Mouse (Mus musculus) myocyte (in vitro differentiated cells): ENCODE results near the gene Emcn. TPM values are rescaled to one million over a fixed set of nuclear protein-coding genes. Genes with fewer than 3 reads are reported as not detected.

Source experiments
- H3K27me3 ChIP-seq: one replicate; pipeline ENCODE4 v1.6.1; 2011; ENCODE audit not compliant: control insufficient read depth, insufficient read depth, insufficient read length
- H3K36me3 ChIP-seq: one replicate; pipeline ENCODE4 v1.6.1; 2011; ENCODE audit not compliant: control insufficient read depth, insufficient read depth
- H3K4me2 ChIP-seq: one replicate; pipeline ENCODE4 v1.6.1; 2011; ENCODE audit warnings: low read depth, control low read depth
- H3K4me3 ChIP-seq: one replicate; pipeline ENCODE4 v1.5.1; 2011; ENCODE audit warnings: mild to moderate bottlenecking, control low read depth, moderate library complexity
- H3K79me2 ChIP-seq: one replicate; pipeline ENCODE4 v1.6.1; 2011; ENCODE audit not compliant: control insufficient read depth, insufficient read depth
- H3ac ChIP-seq: one replicate; pipeline ENCODE4 v1.6.1; 2011; ENCODE audit not compliant: control insufficient read depth, insufficient read length
- CEBPB ChIP-seq: IDR thresholded peaks from 2 replicates; pipeline ENCODE4 v1.6.1; 2011; ENCODE audit warnings: mild to moderate bottlenecking, moderate library complexity; ENCODE audit not compliant: poor library complexity, insufficient read depth, severe bottlenecking
- E2F4 ChIP-seq: IDR thresholded peaks from one replicate; pipeline ENCODE4 v1.6.1; 2011; ENCODE audit warnings: mild to moderate bottlenecking, control low read depth, moderate library complexity; ENCODE audit not compliant: insufficient read depth
- MAX ChIP-seq: IDR thresholded peaks from one replicate; pipeline ENCODE4 v1.6.1; 2011; ENCODE audit warnings: low read depth, mild to moderate bottlenecking, control low read depth
- MYOD1 ChIP-seq, 3 experiments: IDR thresholded peaks; one replicate each; pipeline ENCODE4 v1.6.1; 2011; ENCODE audit warnings: control low read depth in 2 of 3, low read depth in 2 of 3, mild to moderate bottlenecking in 2 of 3, moderate library complexity in 1 of 3; ENCODE audit not compliant: insufficient read length in 2 of 3, control insufficient read depth in 1 of 3
- MYOG ChIP-seq, 3 experiments: IDR thresholded peaks; one replicate each; pipeline ENCODE4 v1.6.1; 2011; ENCODE audit warnings: control low read depth in 2 of 3, low read depth in 2 of 3, mild to moderate bottlenecking in 2 of 3; ENCODE audit not compliant: insufficient read length in 2 of 3, control insufficient read depth in 1 of 3, insufficient read depth in 1 of 3
- POLR2A ChIP-seq: IDR thresholded peaks from one replicate; pipeline ENCODE4 v1.6.1; 2011; ENCODE audit warnings: low read depth, mild to moderate bottlenecking, control low read depth, moderate library complexity; ENCODE audit not compliant: insufficient read length
- POLR2AphosphoS2 ChIP-seq: IDR thresholded peaks from one replicate; pipeline ENCODE4 v1.6.1; 2011; ENCODE audit warnings: low read depth, control low read depth; ENCODE audit not compliant: insufficient read length
- REST ChIP-seq: IDR thresholded peaks from one replicate; pipeline ENCODE4 v1.6.1; 2011; ENCODE audit warnings: mild to moderate bottlenecking, control low read depth, moderate library complexity; ENCODE audit not compliant: insufficient read depth, insufficient read length
- SRF ChIP-seq: IDR thresholded peaks from one replicate; pipeline ENCODE4 v1.6.1; 2011; ENCODE audit warnings: low read depth; ENCODE audit not compliant: control insufficient read depth, insufficient read length
- TCF12 ChIP-seq: IDR thresholded peaks from one replicate; pipeline ENCODE4 v1.6.1; 2011; ENCODE audit warnings: mild to moderate bottlenecking, control low read depth; ENCODE audit not compliant: poor library complexity, insufficient read depth, severe bottlenecking
- TCF3 ChIP-seq: IDR thresholded peaks from one replicate; pipeline ENCODE4 v1.6.1; 2011; ENCODE audit warnings: low read depth, control low read depth; ENCODE audit not compliant: insufficient read length
- USF1 ChIP-seq: IDR thresholded peaks from one replicate; pipeline ENCODE4 v1.6.1; 2011; ENCODE audit warnings: low read depth, mild to moderate bottlenecking, control low read depth, moderate library complexity
- polyA plus RNA-seq: library from polyadenylated mRNA; unstranded; fragments of >200 nt; fragmentation: generic; extraction: Trizol; gene quantifications from one replicate; pipeline ENCODE4 v1.2.1, GENCODE M21; 2012; ENCODE audit warnings: missing spikeins

Emcn gene
- polyA plus RNA-seq, 1 experiment, result not detected

GRCm38 (mm10) chr3:137319950-137320349 lies 20.9 kb upstream of the Emcn start:
- no peak overlapping the region for H3K4me2 ChIP-seq
- H3K36me3 ChIP-seq, result no peaks in the 10 kb centered on the region
- no peaks in the 10 kb centered on the region for H3K27me3 ChIP-seq
- no peak overlapping the region for H3ac ChIP-seq
- TF ChIP-seq MYOD1 (IDR thresholded peaks at IDR 0.05; ENCODE audit: control insufficient read depth in 1 of 3, insufficient read length in 2 of 3, low read depth in 2 of 3), result no peak
- no peak for TF ChIP-seq E2F4
- TF ChIP-seq CEBPB, result no peak
- no peak for TF ChIP-seq REST
- TF ChIP-seq MAX, result no peak
- TF ChIP-seq POLR2AphosphoS2, result no peak
- TF ChIP-seq TCF3, result no peak
- no peak for TF ChIP-seq SRF
- no peak for TF ChIP-seq TCF12
- TF ChIP-seq POLR2A, result no peak
- no peak for TF ChIP-seq MYOG (IDR thresholded peaks at IDR 0.05; ENCODE audit: control insufficient read depth in 1 of 3, insufficient read depth in 1 of 3, insufficient read length in 2 of 3, low read depth in 2 of 3)
- TF ChIP-seq USF1, result no peak
- H3K4me3 ChIP-seq, result no peak overlapping the region
- no peaks in the 10 kb centered on the region for H3K79me2 ChIP-seq

DNA sequence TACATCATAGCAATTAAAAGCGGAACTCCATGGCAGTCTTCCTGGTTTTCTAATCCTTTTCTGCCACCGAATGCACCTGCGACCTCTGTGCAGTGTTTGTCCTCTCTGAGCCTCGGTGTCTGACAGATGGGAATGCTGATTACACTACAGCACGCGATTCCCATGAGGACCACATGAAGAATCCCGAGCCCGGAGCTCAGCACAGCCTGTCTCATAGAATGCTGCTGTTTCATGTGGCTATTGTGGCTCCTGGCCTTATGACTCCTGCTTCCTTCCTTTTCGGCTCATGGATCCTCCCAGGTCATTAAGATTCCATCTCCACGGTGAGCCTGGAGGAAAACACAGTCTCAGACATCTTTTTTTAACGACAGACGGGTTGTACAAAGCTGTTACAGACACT lies 18.6 kb upstream of the Emcn start:
- no peak overlapping the region for H3K4me3 ChIP-seq
- no peaks in the 10 kb centered on the region for H3K79me2 ChIP-seq
- no peak overlapping the region for H3ac ChIP-seq
- TF ChIP-seq SRF (no peak), POLR2AphosphoS2 (no peak), MYOG (IDR thresholded peaks at IDR 0.05; ENCODE audit: control insufficient read depth in 1 of 3, insufficient read depth in 1 of 3, insufficient read length in 2 of 3, low read depth in 2 of 3) (no peak), MAX (no peak), POLR2A (no peak), MYOD1 (IDR thresholded peaks at IDR 0.05; ENCODE audit: control insufficient read depth in 1 of 3, insufficient read length in 2 of 3, low read depth in 2 of 3) (no peak), USF1 (no peak), CEBPB (no peak), E2F4 (no peak), TCF12 (no peak), TCF3 (no peak), REST (no peak)
- no peaks in the 10 kb centered on the region for H3K27me3 ChIP-seq
- H3K36me3 ChIP-seq, result no peaks in the 10 kb centered on the region
- H3K4me2 ChIP-seq, result no peak overlapping the region

DNA sequence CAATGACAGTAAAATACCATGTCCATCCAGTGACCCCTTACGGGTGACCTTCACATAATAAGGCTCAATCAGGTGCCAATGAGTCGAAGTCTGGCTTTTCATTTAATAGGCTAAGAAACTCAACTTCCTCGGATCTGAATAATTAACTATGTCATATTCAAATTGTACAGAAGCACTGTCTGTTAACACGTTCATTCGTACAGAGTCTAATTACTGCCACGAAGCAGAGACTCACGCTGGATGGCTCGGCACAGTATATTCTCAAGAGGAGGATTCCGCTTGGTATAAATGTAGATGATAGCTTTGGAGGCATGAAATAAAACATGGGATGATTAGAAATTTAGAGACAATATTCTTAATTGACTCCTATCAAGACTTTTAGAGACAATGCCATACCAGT lies 11.0 kb upstream of the Emcn start:
- no peak overlapping the region for H3K4me2 ChIP-seq
- no peaks in the 10 kb centered on the region for H3K27me3 ChIP-seq
- no peak overlapping the region for H3ac ChIP-seq
- H3K4me3 ChIP-seq, result no peak overlapping the region
- H3K36me3 ChIP-seq, result no peaks in the 10 kb centered on the region
- TF ChIP-seq SRF (no peak), POLR2A (no peak), USF1 (no peak), MYOD1 (IDR thresholded peaks at IDR 0.05; ENCODE audit: control insufficient read depth in 1 of 3, insufficient read length in 2 of 3, low read depth in 2 of 3) (no peak)
- H3K79me2 ChIP-seq, result no peaks in the 10 kb centered on the region

GRCm38 (mm10) chr3:137330950-137331349 lies 9.9 kb upstream of the Emcn start:
- H3K4me2 ChIP-seq, result no peak overlapping the region
- H3K79me2 ChIP-seq, result no peaks in the 10 kb centered on the region
- H3ac ChIP-seq, result no peak overlapping the region
- no peaks in the 10 kb centered on the region for H3K27me3 ChIP-seq
- no peak for TF ChIP-seq POLR2A
- no peaks in the 10 kb centered on the region for H3K36me3 ChIP-seq
- H3K4me3 ChIP-seq, result no peak overlapping the region

DNA sequence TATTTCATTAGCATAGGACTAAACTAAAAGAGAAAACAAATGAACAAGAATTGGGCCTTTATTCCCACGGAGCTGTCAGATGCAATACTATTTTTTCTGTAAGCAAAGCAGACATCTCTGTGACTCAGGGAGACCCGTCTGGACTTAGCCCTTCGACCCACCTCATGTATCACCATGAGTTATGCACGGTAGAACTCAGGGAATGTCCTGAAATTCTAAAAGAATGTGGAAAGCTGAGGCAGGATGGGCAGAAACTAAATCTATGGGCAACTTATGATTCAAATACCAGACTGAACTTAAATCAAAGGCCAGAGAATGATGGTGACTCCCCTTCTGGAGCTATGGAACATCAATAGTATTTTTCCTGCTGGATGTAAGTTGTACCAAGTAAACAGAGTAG lies 8.3 kb upstream of the Emcn start:
- Histone ChIP-seq H3K4me2 (no peak overlapping the region), H3ac (no peak overlapping the region), H3K4me3 (no peak overlapping the region), H3K36me3 (no peaks in the 10 kb centered on the region), H3K79me2 (no peaks in the 10 kb centered on the region), H3K27me3 (no peaks in the 10 kb centered on the region)
- TF ChIP-seq REST, result no peak
- no peak for TF ChIP-seq POLR2A
- TF ChIP-seq TCF12, result no peak
- TF ChIP-seq MYOD1 (IDR thresholded peaks at IDR 0.05; ENCODE audit: control insufficient read depth in 1 of 3, insufficient read length in 2 of 3, low read depth in 2 of 3), result no peak
